Mouse (Mus musculus): ENCODE measurements around the gene Rptn. TPM values are rescaled to one million over a fixed set of nuclear protein-coding genes. Genes with fewer than 3 reads are reported as not detected.

The Rptn gene
- polyA plus RNA-seq, 1 experiment, result not detected

Other genes with a start within 250 kb of the Rptn start
- gene Crnn, start 248.9 kb upstream of the Rptn start, polyA plus RNA-seq (2012; rRNA removed), result not detected in 2 replicates
- gene Flg2, start 196.4 kb upstream of the Rptn start, polyA plus RNA-seq (2012; rRNA removed), result not detected in 2 replicates
- gene Flg, start 120.2 kb upstream of the Rptn start, polyA plus RNA-seq (2012; rRNA removed), result not detected in 2 replicates
- not detected in 2 replicates for gene Hrnr, start 74.0 kb upstream of the Rptn start, polyA plus RNA-seq (2012; rRNA removed)
- gene Tchh, start 48.6 kb downstream of the Rptn start, polyA plus RNA-seq (2012; rRNA removed), result 0.50 and 2.1 TPM in 2 replicates
- gene Tchhl1, start 75.1 kb downstream of the Rptn start, polyA plus RNA-seq (2012; rRNA removed), result 0.11 and 0.32 TPM in 2 replicates
- 596 and 600 TPM in 2 replicates for gene S100a11, start 126.8 kb downstream of the Rptn start, polyA plus RNA-seq (2012; rRNA removed)
- gene S100a10, start 161.4 kb downstream of the Rptn start, polyA plus RNA-seq (2012; rRNA removed), result 99.9 and 141 TPM in 2 replicates

All from gonadal fat pad, adult 2 months (tissue).